Mouse (Mus musculus) c-Kit-positive CD71-positive TER-119-negative erythroid progenitor cells, embryonic 14.5 days (primary cell): ENCODE results near the gene Bax.

Experiments used
- DNase-seq: peaks from one replicate; pipeline ENCODE4 v3.0.0-alpha.2; 2013; ENCODE audit warnings: low read depth

Bax gene

DNA sequence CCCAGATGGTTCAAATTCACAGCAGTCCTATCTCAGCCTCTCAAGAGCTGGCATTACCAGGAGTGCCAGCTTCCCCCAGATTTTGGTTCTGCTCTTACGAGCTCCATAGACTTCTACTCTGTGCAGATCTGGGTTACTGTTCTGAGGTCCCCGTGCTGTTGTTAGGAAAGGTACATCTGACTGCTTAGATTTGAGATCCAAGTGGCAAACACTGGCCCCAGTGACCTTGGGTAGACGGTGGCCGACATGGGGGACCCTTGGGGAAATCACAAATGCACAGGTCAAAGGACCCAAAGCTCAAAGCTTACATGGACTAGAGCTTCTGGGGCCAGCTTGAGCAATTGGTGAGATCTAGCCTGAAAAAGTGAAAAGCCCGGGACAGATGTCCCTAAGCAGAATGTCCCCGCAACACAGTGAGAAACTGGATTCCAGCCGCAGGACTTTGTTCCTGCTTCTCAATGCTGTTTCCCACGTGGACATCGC, 9.9 kb downstream of the Bax start:
- DNase-seq = no peak

DNA sequence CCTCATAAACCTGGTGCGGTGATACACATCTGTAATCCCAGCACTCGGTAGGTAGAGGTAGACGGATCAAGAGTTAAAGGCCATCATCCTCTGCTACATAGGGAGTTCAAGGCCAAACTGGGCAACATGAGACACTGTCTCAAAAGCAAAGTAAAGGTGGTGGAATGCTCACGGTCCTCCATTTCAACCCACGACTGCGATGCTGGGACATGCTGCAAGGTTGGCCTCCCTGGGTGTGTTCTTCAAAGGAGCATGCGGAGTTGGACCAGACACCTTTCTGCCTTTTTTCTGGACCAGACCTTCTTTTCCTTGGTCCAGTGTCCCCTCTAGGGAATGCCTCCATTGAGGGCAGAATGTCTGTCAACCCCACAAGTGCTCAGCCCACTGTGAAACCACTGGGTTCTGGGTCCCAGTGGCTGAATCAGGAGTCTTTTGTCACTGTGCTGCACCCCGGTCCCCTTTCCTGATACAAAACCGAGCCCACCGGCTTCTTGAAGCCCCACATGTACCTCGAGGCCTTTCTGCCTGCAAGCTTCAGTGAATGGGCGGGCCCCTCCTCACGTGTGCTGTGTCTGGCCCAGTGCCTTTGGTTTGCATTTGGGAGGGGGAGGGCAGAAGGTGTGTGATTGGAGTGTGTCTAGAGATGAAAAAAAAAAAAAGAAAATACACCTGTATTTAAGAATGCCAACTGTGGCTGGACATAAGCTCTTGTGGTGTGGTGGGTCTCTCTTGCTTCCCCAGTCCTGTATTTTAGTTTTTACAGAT, 10.6 kb downstream of the Bax start:
- DNase-seq = no peak

DNA sequence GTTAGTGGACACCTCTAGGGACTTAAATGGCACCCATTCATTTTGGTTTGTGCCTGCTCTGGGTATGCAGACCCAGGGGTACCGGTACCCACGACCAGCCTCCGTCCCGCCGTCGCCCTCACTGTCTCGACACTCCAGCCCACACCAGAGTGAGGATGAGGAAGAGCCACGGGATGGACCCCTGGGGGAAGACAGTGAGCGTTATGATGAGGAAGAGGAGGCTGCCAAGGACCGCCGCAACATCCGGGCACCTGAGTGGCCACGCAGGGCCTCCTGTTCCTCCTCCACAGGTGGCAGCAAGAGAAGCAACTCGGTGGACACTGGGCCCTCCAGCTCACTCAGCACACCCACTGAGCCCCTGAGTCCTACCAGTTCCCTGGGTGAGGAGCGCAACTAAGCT, 11.7 kb downstream of the Bax start:
- DNase-seq = no peak

DNA sequence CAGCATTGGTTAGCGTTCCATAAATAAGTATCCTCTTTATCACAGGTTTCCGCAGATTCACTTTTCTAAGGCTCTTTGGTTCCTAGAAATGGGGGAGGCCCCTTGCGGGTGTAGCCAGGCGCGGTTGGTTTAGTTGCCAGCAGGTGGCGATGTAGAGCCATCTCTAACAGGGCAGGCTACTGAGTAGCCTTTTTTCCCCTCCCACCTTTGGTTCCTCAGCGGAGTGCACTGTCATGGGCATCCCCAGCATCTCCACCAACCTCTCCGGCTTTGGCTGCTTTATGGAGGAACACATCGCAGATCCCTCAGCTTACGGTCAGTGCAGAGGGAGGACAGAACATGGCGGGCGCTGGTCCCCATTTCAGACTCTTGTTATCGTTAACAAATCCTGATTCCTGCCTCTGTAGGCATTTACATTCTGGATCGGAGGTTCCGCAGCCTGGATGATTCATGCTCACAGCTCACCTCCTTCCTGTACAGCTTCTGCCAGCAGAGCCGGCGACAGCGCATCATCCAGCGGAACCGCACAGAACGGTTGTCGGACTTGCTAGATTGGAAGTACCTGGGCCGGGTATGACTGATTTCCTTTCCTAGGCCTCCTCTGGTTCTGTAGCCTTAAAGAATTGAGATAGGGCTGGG, 15.2 kb downstream of the Bax start:
- DNase-seq = peak; percentile 86

DNA sequence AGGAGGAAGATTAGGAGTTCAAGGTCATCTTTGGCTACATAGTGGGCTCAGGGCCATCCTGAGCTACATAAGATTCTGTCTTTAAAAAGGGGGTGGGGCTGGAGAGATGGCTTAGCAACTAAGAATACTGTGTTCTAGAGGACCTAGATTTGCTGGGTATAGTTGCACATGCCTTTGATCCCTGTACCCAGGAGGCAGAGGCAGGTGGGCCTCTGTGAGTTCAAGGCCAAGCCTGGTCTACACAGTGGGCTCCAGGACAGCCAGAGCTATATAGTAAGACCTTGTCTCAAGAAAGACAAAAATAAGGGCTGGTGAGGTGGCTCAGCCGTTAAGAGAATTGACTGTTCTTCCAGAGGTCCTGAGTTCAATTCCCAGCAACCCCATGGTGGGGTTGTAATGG, 16.7 kb downstream of the Bax start:
- no peak for DNase-seq

DNA sequence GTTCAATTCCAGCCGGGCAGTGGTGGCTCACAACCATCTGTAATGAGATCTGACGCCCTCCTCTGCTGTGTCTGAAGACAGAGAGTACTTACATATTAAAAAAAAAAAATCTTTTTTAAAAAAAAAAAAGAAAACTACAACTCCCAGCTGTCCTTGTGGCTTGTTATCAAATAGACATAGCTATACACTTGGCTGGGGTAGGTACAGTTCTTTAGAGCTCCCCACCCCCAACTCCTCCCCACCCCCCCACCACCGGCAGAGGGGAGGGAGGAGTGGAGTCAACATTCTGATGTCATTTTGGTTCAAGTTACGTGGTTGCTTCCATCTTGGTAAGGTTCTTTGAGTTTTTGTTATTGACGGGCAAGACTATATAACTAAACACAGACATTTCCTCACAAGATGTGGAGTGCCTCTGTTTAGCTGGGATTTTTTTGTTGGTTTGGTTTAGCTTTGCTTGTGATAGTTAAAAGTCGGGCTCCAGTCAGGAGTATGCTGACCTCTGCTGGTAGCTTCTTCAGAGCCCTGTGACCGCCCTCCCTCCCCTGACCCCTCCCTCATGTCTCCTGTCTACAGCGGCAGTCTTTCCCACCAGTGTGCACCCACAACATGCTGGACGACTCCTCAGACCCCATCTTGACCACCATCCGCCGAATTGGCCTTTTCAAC, 19.2 kb downstream of the Bax start:
- peak; percentile 42 for DNase-seq

DNA sequence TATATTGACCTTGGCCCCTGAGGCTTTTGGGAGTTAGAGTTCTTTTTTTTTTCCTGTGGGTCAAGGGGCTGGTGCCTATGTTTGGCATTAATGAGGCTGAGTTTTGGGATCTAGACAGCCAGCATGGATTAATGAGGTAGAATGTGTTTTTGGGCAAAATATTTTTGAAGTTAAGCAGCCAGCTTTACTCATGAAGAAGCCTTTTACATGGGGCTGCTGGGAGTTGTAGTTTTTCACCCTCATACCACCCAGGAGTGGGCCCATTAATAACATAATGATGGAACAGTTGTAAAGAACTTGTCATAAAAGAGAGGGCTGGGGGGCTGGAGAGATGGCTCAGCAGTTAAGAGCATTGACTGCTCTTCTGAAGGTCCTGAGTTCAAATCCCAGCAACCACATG, 20.1 kb downstream of the Bax start:
- DNase-seq = no peak

DNA sequence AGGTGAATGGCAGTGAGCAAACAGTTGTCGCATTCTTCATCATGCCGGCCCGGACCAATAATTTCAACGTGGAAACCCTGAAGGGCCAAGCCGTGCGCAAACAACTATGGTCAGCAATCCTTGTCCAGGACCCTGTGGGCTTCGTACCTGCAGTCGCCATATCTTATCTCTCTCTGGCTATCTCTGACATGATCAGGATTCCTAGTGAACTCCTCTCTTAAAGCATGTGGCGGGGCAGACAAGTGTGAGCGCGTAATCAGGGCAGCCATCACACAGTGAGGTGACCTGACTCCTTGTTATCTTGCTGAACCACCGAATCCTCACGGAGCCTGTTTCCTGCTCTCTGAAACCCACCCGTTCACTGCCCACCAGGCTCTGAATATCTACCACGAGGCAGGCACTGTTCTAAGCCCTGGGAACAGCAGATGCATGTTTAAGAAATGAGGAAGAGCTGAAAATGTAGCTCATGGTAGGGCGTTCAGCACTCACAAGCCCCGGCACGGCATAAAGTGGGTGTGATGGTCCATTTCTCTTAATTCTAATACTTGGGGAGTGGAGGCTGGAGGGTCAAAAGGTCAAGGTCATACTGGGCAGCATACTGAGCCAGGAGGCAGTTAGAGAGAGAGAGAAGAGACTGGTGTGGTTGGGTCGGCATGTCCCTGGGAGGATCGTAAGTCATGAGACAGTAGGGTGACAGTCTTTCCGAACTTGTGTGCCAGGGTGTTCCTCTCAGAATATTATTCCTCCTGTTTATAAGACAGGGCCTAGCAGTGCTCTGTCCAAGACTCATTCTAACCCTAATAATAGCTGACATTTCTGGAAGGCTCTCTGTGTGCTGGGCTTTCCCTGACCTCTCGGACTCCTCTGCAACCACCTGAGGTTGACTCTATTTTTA, 22.9 kb downstream of the Bax start:
- DNase-seq = no peak

DNA sequence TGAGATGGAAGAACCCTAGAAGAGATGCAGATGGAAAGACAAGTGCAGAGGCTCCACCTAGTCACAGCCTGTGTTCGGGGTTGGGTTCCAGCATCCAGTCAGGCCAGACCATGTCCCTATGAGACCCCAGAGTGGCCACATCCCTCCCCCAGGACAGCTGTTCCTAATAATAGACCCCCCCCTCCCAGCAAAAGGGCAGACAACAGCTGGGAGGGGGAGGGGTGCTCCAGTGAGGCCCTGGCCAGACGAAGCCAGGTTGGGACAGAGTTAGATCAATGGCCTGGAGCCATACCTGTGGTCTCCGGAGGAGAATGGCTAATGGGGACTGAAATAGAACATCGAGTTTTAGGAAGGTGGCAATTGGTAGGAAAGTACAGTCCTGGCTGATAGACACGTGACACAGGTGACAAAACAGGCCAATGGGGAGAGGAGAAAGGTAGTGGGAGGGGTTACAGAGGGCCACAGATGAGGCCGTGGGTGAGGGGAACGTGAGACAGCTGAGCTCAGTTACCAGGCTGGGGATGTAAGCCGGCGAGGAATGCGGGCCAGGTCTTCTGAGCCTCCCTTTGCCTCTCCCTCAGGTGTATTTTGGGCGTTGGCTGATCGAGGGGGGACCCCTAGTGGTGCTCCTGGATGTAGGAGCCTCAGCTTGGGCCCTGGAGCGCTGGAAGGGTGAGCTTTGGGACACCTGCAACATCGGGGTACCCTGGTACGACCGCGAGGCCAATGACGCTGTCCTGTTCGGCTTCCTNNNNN, 29.0 kb downstream of the Bax start, which contains the start of gene Ruvbl2:
Ruvbl2 (minus strand) TSS at position 576 of the 756 bp plus-strand sequence.
- DNase-seq = no peak

DNA sequence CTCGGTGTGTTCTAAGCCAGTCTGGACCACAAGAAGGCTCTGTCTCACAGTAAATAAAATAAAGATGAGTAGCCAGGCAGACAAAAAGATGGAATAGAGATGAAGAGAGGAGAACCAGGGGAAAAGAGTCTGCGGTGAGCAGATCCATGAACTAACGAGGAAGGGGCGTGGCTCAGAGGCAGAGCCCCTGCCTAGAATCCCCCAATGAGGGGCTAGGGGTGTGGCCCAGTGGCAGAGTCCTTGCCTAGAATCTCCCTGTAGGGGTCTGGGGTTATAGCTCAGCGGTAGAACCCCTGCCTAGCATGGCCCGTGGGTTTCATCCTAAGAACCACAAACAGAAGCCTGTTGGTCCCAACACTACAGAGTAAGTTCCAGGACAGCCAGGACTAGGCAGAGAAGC, 29.7 kb downstream of the Bax start:
- DNase-seq = no peak

DNA sequence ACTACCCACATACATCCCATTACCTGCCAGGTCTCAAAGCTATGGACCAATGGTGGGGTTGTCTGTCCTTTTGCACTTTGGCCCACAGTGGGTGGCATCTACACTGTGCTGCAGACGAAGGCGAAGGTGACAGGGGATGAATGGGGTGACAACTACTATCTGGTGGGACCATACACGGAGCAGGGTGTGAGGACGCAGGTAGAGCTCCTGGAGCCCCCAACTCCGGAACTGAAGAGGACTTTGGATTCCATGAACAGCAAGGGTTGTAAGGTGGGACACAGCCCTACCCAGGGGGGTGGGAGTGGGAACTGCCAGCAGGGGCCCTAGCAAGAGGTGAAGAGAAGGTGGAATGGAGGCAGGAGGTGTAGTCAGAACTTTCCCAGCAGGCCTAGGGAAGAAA, 30.3 kb downstream of the Bax start:
- DNase-seq = no peak

DNA sequence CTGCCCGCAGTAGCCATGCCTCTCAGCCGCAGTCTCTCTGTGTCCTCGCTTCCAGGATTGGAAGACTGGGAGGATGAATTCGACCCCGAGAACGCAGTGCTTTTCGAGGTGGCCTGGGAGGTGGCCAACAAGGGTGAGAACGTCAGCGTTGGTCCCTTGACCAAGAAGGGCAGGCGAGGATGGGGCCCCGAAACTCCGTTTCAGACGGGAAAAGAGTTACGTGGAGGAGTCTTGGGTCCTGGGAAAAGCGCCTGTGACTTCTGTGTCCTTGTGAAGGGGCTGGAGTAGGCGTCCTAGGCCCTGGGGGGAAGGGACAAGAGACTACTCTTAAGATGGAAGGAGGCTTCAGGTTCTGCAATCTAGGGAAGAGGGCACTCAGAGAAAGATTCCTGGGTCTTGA, 31.7 kb downstream of the Bax start:
- no peak for DNase-seq

DNA sequence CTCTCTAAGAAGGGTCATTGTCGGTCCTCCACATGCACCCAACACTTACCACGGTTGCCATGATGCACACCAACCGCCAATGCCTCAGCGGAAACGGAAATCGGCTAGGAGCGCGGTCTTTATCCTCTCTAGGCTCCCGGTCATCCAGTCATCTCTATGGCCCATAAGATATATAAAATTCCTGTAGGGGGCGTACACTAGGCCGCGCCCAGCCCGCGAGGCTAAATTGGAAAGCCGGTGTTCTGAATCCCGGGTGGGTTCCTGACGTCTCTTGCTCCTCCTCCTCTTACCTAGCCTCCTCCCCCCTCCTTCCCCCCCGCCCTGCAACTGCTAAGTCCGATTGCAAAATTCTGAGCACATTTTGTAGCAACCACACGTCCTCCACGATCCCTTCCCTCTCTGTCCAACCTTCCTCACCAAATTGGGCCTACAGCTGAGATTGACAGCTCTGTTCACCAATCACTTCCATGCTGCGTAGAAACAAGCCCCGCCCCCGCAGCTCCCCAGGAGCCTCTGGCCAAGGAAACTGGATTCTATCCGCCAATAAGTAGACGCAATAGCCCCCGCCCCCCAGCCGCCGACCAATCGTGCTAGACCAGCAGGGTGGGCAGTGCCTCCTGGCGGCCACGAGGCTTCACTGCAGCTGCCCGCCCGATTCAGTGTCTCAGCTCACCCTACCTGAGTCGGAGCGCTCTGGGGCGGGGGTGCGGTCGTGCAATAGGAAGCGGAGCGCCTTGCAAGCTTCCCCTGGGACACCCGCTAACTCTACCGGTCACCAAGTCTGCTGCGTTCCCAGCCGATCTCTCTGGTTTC, 32.3 kb downstream of the Bax start, which contains the start of gene Gys1:
Gys1 (plus strand) TSS at position 642 of the 813 bp plus-strand sequence.
- peak; percentile 100 for DNase-seq

DNA sequence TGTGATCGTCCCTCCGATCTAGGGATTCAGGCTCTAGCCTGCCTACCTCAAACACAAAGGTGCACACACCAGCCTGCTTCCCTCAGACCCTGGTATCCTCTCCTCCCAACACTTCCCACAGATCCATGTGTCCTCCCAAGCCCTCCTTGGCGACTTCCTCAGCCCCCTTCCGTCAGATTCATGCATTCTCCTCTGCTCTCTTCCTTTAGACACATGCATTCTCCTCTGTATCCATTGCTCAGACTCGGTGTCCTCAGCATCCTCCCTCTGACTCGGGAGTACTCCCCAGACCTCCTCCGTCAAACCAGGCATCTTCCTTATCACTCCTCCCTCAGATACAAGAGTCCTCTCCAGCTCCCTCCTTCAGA, 32.9 kb downstream of the Bax start:
- DNase-seq = no peak

DNA sequence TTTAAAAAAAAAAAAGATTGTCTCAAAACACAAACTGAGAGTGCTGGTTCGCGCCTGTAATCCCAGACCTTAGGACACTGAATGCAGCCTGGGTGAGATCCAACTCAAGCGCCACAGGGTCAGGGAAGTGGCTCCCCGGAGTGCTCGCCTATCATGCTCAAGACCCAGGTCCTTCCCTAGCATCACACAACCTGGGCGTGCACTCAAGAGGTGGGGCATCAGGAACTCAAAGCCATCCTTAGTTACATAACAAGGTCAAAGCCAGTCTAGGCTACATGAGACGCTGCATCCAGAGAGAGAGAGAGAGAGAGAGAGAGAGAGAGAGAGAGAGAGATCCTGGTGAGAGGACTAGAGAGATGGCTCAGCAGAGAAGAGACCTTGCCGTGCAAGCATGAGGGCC, 40.1 kb downstream of the Bax start:
- no peak for DNase-seq

DNA sequence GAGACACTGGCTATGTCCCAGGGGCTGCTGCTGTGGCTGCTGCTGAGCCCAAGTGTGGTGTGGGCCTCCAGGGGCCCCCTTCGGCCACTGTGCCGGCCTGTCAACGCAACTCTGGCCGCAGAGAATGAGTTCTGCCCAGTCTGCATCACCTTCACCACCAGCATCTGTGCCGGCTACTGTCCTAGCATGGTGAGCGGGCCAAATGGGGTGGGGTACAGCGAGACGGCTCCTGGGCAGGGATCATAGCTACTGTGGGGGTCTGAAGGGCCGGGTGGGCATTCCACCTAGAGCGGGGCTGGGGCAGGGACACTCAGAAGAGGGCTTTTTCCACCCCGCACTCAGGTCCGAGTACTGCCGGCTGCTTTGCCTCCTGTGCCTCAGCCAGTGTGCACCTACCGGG, 45.5 kb downstream of the Bax start:
- no peak for DNase-seq

DNA sequence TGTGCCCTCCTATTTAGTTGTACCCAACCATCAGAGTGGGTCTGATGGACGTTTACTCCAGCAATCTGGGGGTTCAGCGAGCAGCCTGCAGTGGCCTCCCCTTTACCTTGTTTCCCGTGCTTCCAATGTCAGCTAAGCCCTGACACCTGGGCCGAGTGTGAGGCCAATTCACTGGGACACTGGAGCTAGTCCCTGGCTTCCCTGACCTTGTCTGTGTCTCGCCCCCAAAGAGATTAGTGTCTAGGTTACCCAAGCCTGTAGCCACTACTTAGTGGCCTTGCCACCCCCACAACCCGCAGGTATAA, 46.1 kb downstream of the Bax start, which contains the start of gene Lhb:
Lhb (plus strand) TSS at position 206 of the 305 bp plus-strand sequence.
- DNase-seq = no peak

DNA sequence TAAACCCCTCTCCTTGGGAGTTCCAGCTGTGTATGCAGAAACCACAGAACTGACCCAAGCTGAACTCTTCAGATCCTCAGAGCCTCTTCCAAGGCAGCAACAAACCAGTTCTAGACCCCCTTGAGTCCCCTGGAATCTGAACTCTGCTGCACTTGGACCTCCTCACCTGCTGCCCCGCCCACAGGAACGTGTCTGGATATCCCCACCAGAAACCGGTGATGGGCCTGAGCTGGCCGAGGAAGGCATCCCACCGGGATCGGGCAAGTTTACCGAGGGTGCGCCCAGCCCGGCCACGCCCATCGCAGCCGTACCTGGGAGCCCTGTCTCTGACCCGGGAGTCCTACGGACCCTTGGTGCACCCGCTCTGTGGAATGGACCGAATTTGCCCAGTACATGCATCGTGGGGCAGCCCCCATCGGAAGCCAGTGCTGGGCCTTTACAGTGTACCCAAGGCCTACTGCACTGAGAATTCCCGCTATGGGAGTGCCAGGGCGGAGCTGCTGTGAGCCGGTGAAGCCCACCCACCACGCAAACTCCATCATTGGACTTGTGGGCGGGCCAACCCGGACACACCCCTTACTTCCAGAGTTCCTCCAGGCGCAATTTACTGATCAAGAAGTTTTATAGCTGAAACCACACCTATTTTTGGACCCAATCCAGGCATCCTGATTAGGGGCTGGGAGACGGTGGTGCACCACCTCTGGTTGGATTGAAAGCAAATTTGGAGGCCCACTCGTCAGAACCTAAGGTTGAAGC, 46.7 kb downstream of the Bax start:
- no peak for DNase-seq

DNA sequence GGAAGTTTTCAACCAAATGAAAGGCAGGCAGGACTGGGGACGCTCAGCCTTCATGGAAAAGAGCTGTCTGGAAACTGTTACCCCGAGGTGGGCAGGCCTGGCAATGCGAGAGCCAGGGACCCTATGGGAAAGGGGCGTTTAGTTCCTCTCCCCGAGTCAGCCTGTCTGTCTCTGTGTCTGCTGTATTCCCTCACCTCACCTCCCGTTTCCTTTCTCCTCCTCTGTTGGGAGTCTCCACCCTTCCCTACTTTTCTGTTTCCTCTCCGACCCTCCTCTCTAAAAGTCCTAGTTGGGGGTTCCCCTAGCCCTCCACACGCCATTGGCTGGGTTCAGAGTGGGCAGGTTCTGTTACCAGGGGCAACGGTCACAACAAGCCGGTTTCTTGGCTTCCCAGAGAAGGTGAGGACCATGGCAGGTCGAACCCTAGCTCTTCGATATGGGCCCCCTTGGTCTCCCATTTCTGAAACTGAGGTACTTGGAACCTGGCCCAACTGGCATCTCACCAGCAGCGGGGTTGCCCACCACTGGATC, 48.7 kb downstream of the Bax start:
- DNase-seq = no peak

DNA sequence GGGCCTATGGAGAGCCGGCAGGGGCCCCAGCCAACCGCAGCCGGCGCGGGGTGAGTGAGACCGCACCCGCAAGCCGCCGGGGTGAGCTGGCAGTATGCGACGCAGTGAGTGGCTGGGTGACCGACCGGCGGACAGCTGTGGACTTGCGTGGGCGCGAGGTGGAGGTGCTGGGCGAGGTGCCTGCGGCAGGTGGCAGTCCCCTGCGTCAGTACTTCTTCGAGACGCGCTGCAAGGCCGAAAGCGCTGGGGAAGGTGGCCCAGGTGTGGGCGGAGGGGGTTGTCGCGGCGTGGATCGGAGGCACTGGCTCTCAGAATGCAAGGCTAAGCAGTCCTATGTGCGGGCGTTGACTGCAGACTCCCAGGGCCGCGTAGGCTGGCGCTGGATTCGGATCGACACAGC, 51.1 kb downstream of the Bax start:
- no peak for DNase-seq
